Mouse (Mus musculus): ENCODE results near the gene Zfp770.
"Not testable (repeated sequence)": the region's sequence is repeated elsewhere in the genome, so short reads cannot be mapped to it uniquely, and the experiment has no call there.

DNA sequence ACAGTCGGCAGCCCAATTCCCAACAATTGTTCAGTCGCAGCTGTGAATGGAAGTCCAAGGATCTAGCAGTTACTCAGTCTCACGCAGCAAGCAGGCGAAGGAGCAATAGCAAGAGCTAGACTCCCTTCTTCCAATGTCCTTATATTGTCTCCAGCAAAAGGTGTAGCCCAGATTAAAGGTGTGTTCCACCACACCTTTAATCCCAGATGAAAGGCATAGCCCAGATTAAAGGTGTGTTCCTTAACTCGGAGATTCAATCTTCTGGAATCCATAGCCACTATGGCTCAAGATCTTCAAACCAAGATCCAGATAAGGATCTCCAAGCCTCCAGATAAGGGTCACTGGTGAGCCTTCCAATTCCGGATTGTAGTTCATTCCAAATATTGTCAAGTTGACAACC lies 14.3 kb downstream of the Zfp770 start, which contains the start of gene Aqr:
- TF ChIP-seq CTCF, EP300 (IDR thresholded peaks at IDR 0.05; ENCODE audit: low read depth): not testable (repeated sequence)

Measured in heart, postnatal 0 days (tissue).